Mouse (Mus musculus) liver, embryonic 11.5 days (tissue): Measurements from ENCODE around the gene Cask. TPM values are rescaled to one million over a fixed set of nuclear protein-coding genes. Genes with fewer than 3 reads are reported as not detected.
A peak's percentile ranks its signal among the peaks of the same experiment; 100 is the strongest.

Experiments
- ATAC-seq: fragments of 200-750 bp; cut with Nextera tagmentation; replicated peaks from 2 replicates; pipeline ENCODE4 v1.8.0; 2017; ENCODE audit warnings: moderate number of reproducible peaks, mild to moderate bottlenecking, moderate TSS enrichment, moderate library complexity; ENCODE audit not compliant: low FRiP score
- DNase-seq: peaks from one replicate; pipeline ENCODE4 v3.0.0-alpha.2; 2017; ENCODE audit warnings: low spot score
- H3K27ac ChIP-seq: fragments of 300-500 bp; sonication (generic); 2 replicates; pipeline ENCODE4 v1.5.1; 2014; ENCODE audit warnings: mild to moderate bottlenecking, low read depth, low read length, control low read depth
- H3K27me3 ChIP-seq: fragments of 300-500 bp; sonication (generic); replicated peaks from 2 replicates; pipeline ENCODE4 v1.6.1; 2014; ENCODE audit warnings: low read length, mixed read lengths; ENCODE audit not compliant: control insufficient read depth, insufficient read depth
- H3K36me3 ChIP-seq: fragments of 300-500 bp; sonication (generic); 2 replicates; pipeline ENCODE4 v1.6.1; 2014; ENCODE audit warnings: mild to moderate bottlenecking, low read length, moderate library complexity, mixed read lengths; ENCODE audit not compliant: control insufficient read depth, insufficient read depth
- H3K4me1 ChIP-seq: fragments of 300-500 bp; sonication (generic); replicated peaks from 2 replicates; pipeline ENCODE4 v1.6.1; 2014; ENCODE audit warnings: low read length, mixed read lengths; ENCODE audit not compliant: control insufficient read depth, insufficient read depth
- H3K4me2 ChIP-seq: fragments of 300-500 bp; sonication (generic); 2 replicates; pipeline ENCODE4 v1.6.1; 2014; ENCODE audit warnings: mild to moderate bottlenecking, control low read depth, moderate library complexity
- H3K4me3 ChIP-seq: fragments of 300-500 bp; sonication (generic); 2 replicates; pipeline ENCODE4 v1.5.1; 2014; ENCODE audit warnings: low read depth, low read length, control low read depth
- H3K9ac ChIP-seq: fragments of 300-500 bp; sonication (generic); 2 replicates; pipeline ENCODE4 v1.6.1; 2014; ENCODE audit warnings: low read depth, low read length, control low read depth
- H3K9me3 ChIP-seq: fragments of 300-500 bp; sonication (generic); 2 replicates; pipeline ENCODE4 v1.6.1; 2016; ENCODE audit warnings: low read length, inconsistent platforms, mixed read lengths; ENCODE audit not compliant: control insufficient read depth
- WGBS: fragments of 180-500 bp; shearing (Covaris S2); extraction: QIAGEN DNeasy Blood & Tissue Kit; methylation state at CpG from one replicate; pipeline ENCODE4 v1.1.7; 2014; 5-methylcytosine and 5-hydroxymethylcytosine counted together
- polyA plus RNA-seq: library from polyadenylated mRNA; unstranded; fragments of >200 nt; fragmentation: Nextera tagmentation; extraction: Ambion mirVana; gene quantifications from 2 replicates; pipeline ENCODE4 v1.2.1, GENCODE M21; 2014

Gene Cask
- polyA plus RNA-seq, 1 experiment from 2014 or later = 3.5 TPM

- DNase-seq = no peak
- Histone ChIP-seq H3K9me3 (no peaks in the 10 kb centered on the region), H3K27me3 (0 out of 2 replicates have a peak, but pooled peaks cover 4% of the 10 kb centered on the region), H3K4me3 (no peak overlapping the region), H3K4me2 (no peak overlapping the region), H3K4me1 (no peaks in the 10 kb centered on the region), H3K36me3 (no peaks in the 10 kb centered on the region), H3K27ac (no peak overlapping the region), H3K9ac (no peak overlapping the region)
- WGBS = 54% methylated on average over 2 of the region's 2 CpGs
- ATAC-seq = no peak
Measured at GRCm38 (mm10) chrX:13513127-13513526, 338.0 kb downstream of the Cask start.

- Histone ChIP-seq H3K4me1 (no peaks in the 10 kb centered on the region), H3K9me3 (no peaks in the 10 kb centered on the region), H3K27me3 (no peaks in the 10 kb centered on the region; the same call in 1 of the 2 replicates), H3K9ac (no peak overlapping the region), H3K36me3 (no peaks in the 10 kb centered on the region), H3K4me3 (no peak overlapping the region), H3K4me2 (no peak overlapping the region), H3K27ac (no peak overlapping the region)
- 63% methylated on average over 2 of the region's 2 CpGs for WGBS
- ATAC-seq (no peak), DNase-seq (no peak)
Measured at GRCm38 (mm10) chrX:13506376-13506775, 344.8 kb downstream of the Cask start.

GRCm38 (mm10) chrX:13504389-13504788 lies 346.8 kb downstream of the Cask start:
- Histone ChIP-seq H3K9me3 (no peaks in the 10 kb centered on the region), H3K36me3 (no peaks in the 10 kb centered on the region), H3K9ac (no peak overlapping the region), H3K27ac (no peak overlapping the region), H3K4me1 (no peaks in the 10 kb centered on the region), H3K4me2 (no peak overlapping the region), H3K27me3 (no peaks in the 10 kb centered on the region; the same call in 1 of the 2 replicates), H3K4me3 (no peak overlapping the region)
- ATAC-seq = no peak
- DNase-seq = no peak
- WGBS = 76% methylated on average over 7 of the region's 7 CpGs

- Histone ChIP-seq H3K4me3 (no peak overlapping the region), H3K4me1 (no peaks in the 10 kb centered on the region), H3K36me3 (no peaks in the 10 kb centered on the region), H3K4me2 (no peak overlapping the region), H3K27ac (no peak overlapping the region), H3K27me3 (no peaks in the 10 kb centered on the region; the same call in 1 of the 2 replicates), H3K9me3 (no peaks in the 10 kb centered on the region), H3K9ac (no peak overlapping the region)
- no peak for DNase-seq
- ATAC-seq = no peak
- WGBS = 61% methylated on average over 7 of the region's 7 CpGs
Measured at GRCm38 (mm10) chrX:13502862-13503375, 348.2 kb downstream of the Cask start.

GRCm38 (mm10) chrX:13500284-13500683 lies 350.9 kb downstream of the Cask start:
- H3K27ac ChIP-seq = no peak overlapping the region
- DNase-seq (no peak), ATAC-seq (no peak)
- no peaks in the 10 kb centered on the region for H3K9me3 ChIP-seq
- H3K4me3 ChIP-seq = no peak overlapping the region
- H3K36me3 ChIP-seq = no peaks in the 10 kb centered on the region
- 59% methylated on average over 4 of the region's 4 CpGs for WGBS
- 0 out of 2 replicates have a peak, but pooled peaks cover 2% of the 10 kb centered on the region for H3K27me3 ChIP-seq
- H3K4me2 ChIP-seq = no peak overlapping the region
- no peaks in the 10 kb centered on the region; the same call in 1 of the 2 replicates for H3K4me1 ChIP-seq
- no peak overlapping the region for H3K9ac ChIP-seq

GRCm38 (mm10) chrX:13494892-13495703 lies 356.1 kb downstream of the Cask start:
- Histone ChIP-seq H3K4me3 (no peak overlapping the region), H3K9me3 (no peaks in the 10 kb centered on the region), H3K27me3 (peaks cover 3% of the 10 kb centered on the region; the same call in 1 of the 2 replicates), H3K27ac (no peak overlapping the region), H3K4me1 (no peaks in the 10 kb centered on the region; the same call in none of the 2 replicates), H3K4me2 (no peak overlapping the region), H3K36me3 (no peaks in the 10 kb centered on the region), H3K9ac (no peak overlapping the region)
- DNase-seq (no peak), ATAC-seq (peak; percentile 84)
- 71% methylated on average over 8 of the region's 8 CpGs for WGBS

- H3K9me3 ChIP-seq = no peaks in the 10 kb centered on the region
- no peaks in the 10 kb centered on the region; the same call in none of the 2 replicates for H3K4me1 ChIP-seq
- no peak overlapping the region for H3K4me3 ChIP-seq
- no peak overlapping the region for H3K27ac ChIP-seq
- H3K4me2 ChIP-seq = no peak overlapping the region
- H3K27me3 ChIP-seq = peaks cover 3% of the 10 kb centered on the region; the same call in 1 of the 2 replicates
- no peaks in the 10 kb centered on the region for H3K36me3 ChIP-seq
- DNase-seq (no peak), ATAC-seq (no peak)
- no peak overlapping the region for H3K9ac ChIP-seq
Measured at GRCm38 (mm10) chrX:13492922-13493321, 358.2 kb downstream of the Cask start.

- H3K4me3 ChIP-seq = no peak overlapping the region
Measured at GRCm38 (mm10) chrX:13490941-13491340, 360.2 kb downstream of the Cask start.

GRCm38 (mm10) chrX:13489761-13490160 lies 361.4 kb downstream of the Cask start:
- Histone ChIP-seq H3K9me3 (no peaks in the 10 kb centered on the region), H3K27ac (no peak overlapping the region), H3K4me2 (no peak overlapping the region), H3K4me3 (no peak overlapping the region), H3K4me1 (no peaks in the 10 kb centered on the region), H3K36me3 (no peaks in the 10 kb centered on the region), H3K9ac (no peak overlapping the region), H3K27me3 (peaks cover 15% of the 10 kb centered on the region)
- WGBS = 67% methylated on average over 1 of the region's 1 CpGs
- ATAC-seq (peak; percentile 78), DNase-seq (no peak)

More at GRCm38 (mm10) chrX:13490941-13491340, 360.2 kb downstream of the Cask start:
- H3K27me3 ChIP-seq = peaks cover 14% of the 10 kb centered on the region
- H3K36me3 ChIP-seq = no peaks in the 10 kb centered on the region
- DNase-seq (no peak), ATAC-seq (no peak)
- no peak overlapping the region for H3K27ac ChIP-seq
- WGBS = 83% methylated on average over 3 of the region's 3 CpGs
- no peaks in the 10 kb centered on the region for H3K9me3 ChIP-seq
- H3K4me2 ChIP-seq = no peak overlapping the region
- no peaks in the 10 kb centered on the region; the same call in none of the 2 replicates for H3K4me1 ChIP-seq
- no peak overlapping the region for H3K9ac ChIP-seq
